Mouse (Mus musculus): ENCODE measurements around the gene Nptxr.

DNA sequence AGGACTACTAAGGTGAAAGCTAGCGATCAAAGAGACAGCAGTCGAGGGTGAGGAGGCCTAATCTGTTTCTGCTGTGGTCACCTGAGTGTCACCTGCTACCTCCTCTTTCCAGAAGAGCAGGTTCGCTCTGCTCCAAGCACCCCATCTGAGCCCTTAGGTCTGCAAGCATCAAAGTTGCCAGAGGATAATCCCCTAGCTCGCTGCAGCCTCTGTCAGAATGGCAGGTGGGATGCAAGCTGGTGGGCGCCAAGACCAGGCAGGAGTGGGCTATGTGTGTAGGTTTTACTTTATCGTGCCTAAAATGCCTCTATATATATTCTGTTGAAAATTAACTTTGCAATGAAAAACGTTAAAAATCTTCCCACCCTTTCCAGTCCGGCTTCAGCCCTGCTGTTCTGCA is 680 bp upstream of the Nptxr start:
- no peak for TF ChIP-seq CTCF (IDR thresholded peaks at IDR 0.05; ENCODE audit: borderline replicate concordance, insufficient read depth, low read depth, low read length)
- TF ChIP-seq POLR2A (IDR thresholded peaks at IDR 0.05; ENCODE audit: borderline replicate concordance, insufficient read depth, low read length) = no peak

Measured in cerebellum, adult 2 months (tissue).